Mouse (Mus musculus) liver, embryonic 14.5 days (tissue): ENCODE measurements around the gene Smad5. TPM values are rescaled to one million over a fixed set of nuclear protein-coding genes. Genes with fewer than 3 reads are reported as not detected.

ENCODE experiments used
- ATAC-seq: fragments of 200-750 bp; cut with Nextera tagmentation; 2 replicates; pipeline ENCODE4 v1.8.0; 2017; ENCODE audit warnings: moderate number of reproducible peaks, mild to moderate bottlenecking, moderate library complexity; ENCODE audit not compliant: insufficient read depth
- DNase-seq, 3 experiments: peaks; one replicate each; pipeline ENCODE4 v3.0.0-alpha.2; 2012 to 2013; ENCODE audit warnings: low read depth in 3 of 3, low spot score in 3 of 3
- H3K27ac ChIP-seq: fragments of 300-500 bp; sonication (generic); 2 replicates; pipeline ENCODE4 v1.5.1; 2014; ENCODE audit warnings: moderate library complexity, mild to moderate bottlenecking, control low read depth, inconsistent platforms
- H3K27me3 ChIP-seq: fragments of 300-500 bp; sonication (generic); 2 replicates; pipeline ENCODE4 v1.6.1; 2014; ENCODE audit warnings: mild to moderate bottlenecking, low read length, moderate library complexity; ENCODE audit not compliant: control insufficient read depth, insufficient read depth
- H3K36me3 ChIP-seq: fragments of 300-500 bp; sonication (generic); replicated peaks from 2 replicates; pipeline ENCODE4 v1.6.1; 2014; ENCODE audit warnings: low read depth; ENCODE audit not compliant: control insufficient read depth, insufficient read depth
- H3K4me1 ChIP-seq, 2 experiments: fragments of 200-500 bp in 1 of 2; fragments of 300-500 bp in 1 of 2; sonication (generic) in 1 of 2; replicated peaks; 2 replicates each; pipeline ENCODE4 v1.6.1; 2012 to 2014; ENCODE audit warnings: antibody characterized with exemption in 1 of 2, inconsistent platforms in 1 of 2, low read length in 1 of 2; ENCODE audit not compliant: control insufficient read depth in 2 of 2, insufficient read depth in 2 of 2
- H3K4me2 ChIP-seq: fragments of 300-500 bp; sonication (generic); 2 replicates; pipeline ENCODE4 v1.6.1; 2014; ENCODE audit warnings: low read depth, mild to moderate bottlenecking, control low read depth, moderate library complexity
- H3K4me3 ChIP-seq, 2 experiments: fragments of 200-500 bp in 1 of 2; fragments of 300-500 bp in 1 of 2; sonication (generic) in 1 of 2; 2 replicates each; pipeline ENCODE4 v1.5.1; 2012 to 2014; ENCODE audit warnings: low read depth in 2 of 2, low read length in 2 of 2, mild to moderate bottlenecking in 2 of 2, control low read depth in 1 of 2, inconsistent platforms in 1 of 2, moderate library complexity in 1 of 2; ENCODE audit not compliant: insufficient read depth in 1 of 2
- H3K9ac ChIP-seq: fragments of 300-500 bp; sonication (generic); replicated peaks from 2 replicates; pipeline ENCODE4 v1.6.1; 2014; ENCODE audit warnings: mild to moderate bottlenecking, control low read depth, moderate library complexity
- H3K9me3 ChIP-seq: fragments of 300-500 bp; sonication (generic); 2 replicates; pipeline ENCODE4 v1.6.1; 2016; ENCODE audit warnings: low read length, mixed read lengths; ENCODE audit not compliant: control insufficient read depth
- CTCF ChIP-seq: IDR thresholded peaks from 2 replicates; pipeline ENCODE4 v1.5.1; 2016; ENCODE audit warnings: antibody characterized with exemption, low read depth, control low read depth
- EP300 ChIP-seq: IDR thresholded peaks from 2 replicates; pipeline ENCODE4 v1.6.1; 2016; ENCODE audit warnings: antibody characterized with exemption, low read depth
- WGBS: fragments of 180-500 bp; shearing (Covaris S2); extraction: QIAGEN DNeasy Blood & Tissue Kit; methylation state at CpG from one replicate; pipeline ENCODE4 v1.1.7; 2014; ENCODE audit not compliant: insufficient replicate concordance; 5-methylcytosine and 5-hydroxymethylcytosine counted together
- polyA plus RNA-seq, 2 experiments: library from polyadenylated mRNA; depleted of rRNA in 1 of 2; stranded (reverse) in 1 of 2; unstranded in 1 of 2; fragments of >200 nt; fragmentation: Nextera tagmentation in 1 of 2; extraction: Ambion mirVana in 1 of 2; gene quantifications; 2 replicates each; pipeline versions ENCODE4 v1.2.1 to v1.2.3; 2012 to 2014

Gene Smad5
- polyA plus RNA-seq (2012; rRNA removed) (4.1 and 5.0 TPM in 2 replicates), polyA plus RNA-seq (2014; fragmentation: Nextera tagmentation; extraction: Ambion mirVana) (4.0 and 4.2 TPM in 2 replicates)

- peak; percentile 47 to 59 (median 56) for DNase-seq
- H3K36me3 ChIP-seq, result no peaks in the 10 kb centered on the region
- peak within 1 kb of the TSS; percentile 86 for H3K9ac ChIP-seq
- no peak for TF ChIP-seq EP300
- no peak for TF ChIP-seq CTCF
- no peaks in the 10 kb centered on the region for H3K9me3 ChIP-seq
- H3K27me3 ChIP-seq, result no peaks in the 10 kb centered on the region
- H3K4me2 ChIP-seq, result peak within 1 kb of the TSS; percentile 84
- peaks cover 5 to 14% of the 10 kb centered on the region in 2 experiments; a peak in 3 of 4 replicates for H3K4me1 ChIP-seq
- peak within 1 kb of the TSS; percentile 76 to 92 for H3K4me3 ChIP-seq
- ATAC-seq, result peak; percentile 82
- WGBS, result 6% methylated on average over 55 of the region's 62 CpGs
- peak within 1 kb of the TSS; percentile 62 for H3K27ac ChIP-seq
These were observed at the start of gene Smad5 for GRCm38 (mm10) chr13:56702469-56703221. TSS of gene Smad5 (plus strand) at chr13:56703010.

GRCm38 (mm10) chr13:56654176-56654575 is 48.6 kb upstream of the Smad5 start:
- Histone ChIP-seq H3K9ac (no peak overlapping the region), H3K36me3 (no peaks in the 10 kb centered on the region), H3K4me3 (no peak overlapping the region), H3K27ac (no peak overlapping the region), H3K4me2 (no peak overlapping the region), H3K9me3 (no peaks in the 10 kb centered on the region), H3K4me1 (no peaks in the 10 kb centered on the region), H3K27me3 (no peaks in the 10 kb centered on the region)
- WGBS, result 67% methylated on average over 5 of the region's 5 CpGs
- TF ChIP-seq EP300 (no peak), CTCF (no peak)
- no peak for DNase-seq
- ATAC-seq, result no peak

- H3K27me3 ChIP-seq, result no peaks in the 10 kb centered on the region
- H3K4me3 ChIP-seq, result no peak overlapping the region
- H3K27ac ChIP-seq, result no peak overlapping the region
- ATAC-seq (no peak), DNase-seq (peak in 2 of 3 experiments; percentile 9 to 11)
- H3K36me3 ChIP-seq, result no peaks in the 10 kb centered on the region
- WGBS, result 31% methylated on average over 7 of the region's 7 CpGs
- H3K4me2 ChIP-seq, result no peak overlapping the region
- H3K9ac ChIP-seq, result no peak overlapping the region
- no peaks in the 10 kb centered on the region for H3K9me3 ChIP-seq
- 0 out of 4 replicates have a peak, but pooled peaks cover 0 to 2% of the 10 kb centered on the region in 2 experiments for H3K4me1 ChIP-seq
- TF ChIP-seq CTCF (peak; percentile 75), EP300 (no peak)
These were observed 44.8 kb upstream of the Smad5 start for GRCm38 (mm10) chr13:56657946-56658512.

- Histone ChIP-seq H3K4me2 (no peak overlapping the region), H3K27ac (no peak overlapping the region), H3K4me3 (no peak overlapping the region), H3K4me1 (0 out of 4 replicates have a peak, but pooled peaks cover 0 to 2% of the 10 kb centered on the region in 2 experiments), H3K36me3 (no peaks in the 10 kb centered on the region), H3K27me3 (no peaks in the 10 kb centered on the region), H3K9ac (no peak overlapping the region), H3K9me3 (no peaks in the 10 kb centered on the region)
- 54% methylated on average over 6 of the region's 6 CpGs for WGBS
- DNase-seq (no peak), ATAC-seq (no peak)
- TF ChIP-seq CTCF (no peak), EP300 (no peak)
These were observed 43.9 kb upstream of the Smad5 start for GRCm38 (mm10) chr13:56658931-56659330.
